Mouse (Mus musculus) ovary, postnatal 36 days (tissue): Measurements from ENCODE around the gene Lhfpl5.
"Not testable (repeated sequence)": the region's sequence is repeated elsewhere in the genome, so short reads cannot be mapped to it uniquely, and the experiment has no call there.

Source experiments
- DNase-seq: peaks from one replicate; pipeline ENCODE4 v3.0.0; 2022; ENCODE audit warnings: low spot score, mixed read lengths

Lhfpl5 gene

GRCm38 (mm10) chr17:28575244-28576125, at the start of gene Lhfpl5:
Lhfpl5 (plus strand) TSS chr17:28575641.
- peak; percentile 60 for DNase-seq

- peak; percentile 39 for DNase-seq
Observed at GRCm38 (mm10) chr17:28527184-28528042, 48.0 kb upstream of the Lhfpl5 start.

GRCm38 (mm10) chr17:28528043-28528351, 47.4 kb upstream of the Lhfpl5 start:
- peak; percentile 85 for DNase-seq

GRCm38 (mm10) chr17:28529116-28529515, 46.3 kb upstream of the Lhfpl5 start:
- DNase-seq, result no peak

GRCm38 (mm10) chr17:28530506-28530905, 44.9 kb upstream of the Lhfpl5 start, which contains the start of gene Armc12:
Armc12 (plus strand) TSS chr17:28530806.
- DNase-seq, result no peak

GRCm38 (mm10) chr17:28531946-28532345, 43.5 kb upstream of the Lhfpl5 start:
- DNase-seq, result no peak

GRCm38 (mm10) chr17:28532557-28532956, 42.9 kb upstream of the Lhfpl5 start:
- no peak for DNase-seq

- no peak for DNase-seq
Observed at GRCm38 (mm10) chr17:28533327-28533726, 42.1 kb upstream of the Lhfpl5 start.

GRCm38 (mm10) chr17:28537881-28538280, 37.6 kb upstream of the Lhfpl5 start:
- DNase-seq, result no peak

- DNase-seq, result no peak
Observed at GRCm38 (mm10) chr17:28546925-28547324, 28.5 kb upstream of the Lhfpl5 start.

- no peak for DNase-seq
Observed at GRCm38 (mm10) chr17:28548550-28548949, 26.9 kb upstream of the Lhfpl5 start.

- DNase-seq, result no peak
Observed at GRCm38 (mm10) chr17:28549111-28549510, 26.3 kb upstream of the Lhfpl5 start, which contains the start of gene Clpsl2. Clpsl2 (plus strand) TSS chr17:28549411.

- peak; percentile 71 for DNase-seq
Observed at GRCm38 (mm10) chr17:28553040-28553793, 22.2 kb upstream of the Lhfpl5 start.

- DNase-seq, result not testable (repeated sequence)
Observed at GRCm38 (mm10) chr17:28554021-28554420, 21.4 kb upstream of the Lhfpl5 start.

- no peak for DNase-seq
Observed at GRCm38 (mm10) chr17:28556635-28557396, 18.6 kb upstream of the Lhfpl5 start.

GRCm38 (mm10) chr17:28557772-28558171, 17.7 kb upstream of the Lhfpl5 start:
- no peak for DNase-seq

- DNase-seq, result no peak
Observed at GRCm38 (mm10) chr17:28560598-28560997, 14.8 kb upstream of the Lhfpl5 start, which contains the start of gene Clps. Clps (minus strand) TSS chr17:28560766.

- no peak for DNase-seq
Observed at GRCm38 (mm10) chr17:28561613-28562012, 13.8 kb upstream of the Lhfpl5 start.

GRCm38 (mm10) chr17:28565181-28565580, 10.3 kb upstream of the Lhfpl5 start:
- DNase-seq, result no peak

GRCm38 (mm10) chr17:28567541-28567940, 7.9 kb upstream of the Lhfpl5 start:
- no peak for DNase-seq

GRCm38 (mm10) chr17:28571868-28572267, 3.6 kb upstream of the Lhfpl5 start:
- no peak for DNase-seq
